Mouse (Mus musculus) intestine, embryonic 15.5 days (tissue): ENCODE results near the gene Kpnb1. TPM values are rescaled to one million over a fixed set of nuclear protein-coding genes. Genes with fewer than 3 reads are reported as not detected.
"Not testable (repeated sequence)": the region's sequence is repeated elsewhere in the genome, so short reads cannot be mapped to it uniquely, and the experiment has no call there.

ENCODE experiments used
- ATAC-seq: fragments of 200-750 bp; cut with Nextera tagmentation; 2 replicates; pipeline ENCODE4 v1.8.0; 2017; ENCODE audit warnings: moderate TSS enrichment, moderate library complexity
- H3K27ac ChIP-seq: fragments of 300-500 bp; sonication (generic); 2 replicates; pipeline ENCODE4 v1.5.1; 2015; ENCODE audit warnings: mild to moderate bottlenecking, inconsistent platforms
- H3K27me3 ChIP-seq: fragments of 300-500 bp; sonication (generic); replicated peaks from 2 replicates; pipeline ENCODE4 v1.6.1; 2015; ENCODE audit warnings: inconsistent platforms
- H3K36me3 ChIP-seq: fragments of 300-500 bp; sonication (generic); 2 replicates; pipeline ENCODE4 v1.6.1; 2015; ENCODE audit warnings: inconsistent platforms
- H3K4me1 ChIP-seq: fragments of 300-500 bp; sonication (generic); replicated peaks from 2 replicates; pipeline ENCODE4 v1.6.1; 2015; ENCODE audit warnings: inconsistent platforms
- H3K4me2 ChIP-seq: fragments of 300-500 bp; sonication (generic); replicated peaks from 2 replicates; pipeline ENCODE4 v1.6.1; 2015; ENCODE audit warnings: mild to moderate bottlenecking, inconsistent platforms
- H3K4me3 ChIP-seq: fragments of 300-500 bp; sonication (generic); replicated peaks from 2 replicates; pipeline ENCODE4 v1.5.1; 2015; ENCODE audit warnings: inconsistent platforms
- H3K9ac ChIP-seq: fragments of 300-500 bp; sonication (generic); 2 replicates; pipeline ENCODE4 v1.6.1; 2015; ENCODE audit warnings: inconsistent platforms
- H3K9me3 ChIP-seq: fragments of 300-500 bp; sonication (generic); 2 replicates; pipeline ENCODE4 v1.6.1; 2016; ENCODE audit warnings: inconsistent platforms
- WGBS: fragments of 180-500 bp; shearing (Covaris S2); methylation state at CpG from one replicate; pipeline ENCODE4 v1.1.7; 2015; 5-methylcytosine and 5-hydroxymethylcytosine counted together
- polyA plus RNA-seq: library from polyadenylated mRNA; unstranded; fragments of >200 nt; fragmentation: Nextera tagmentation; extraction: Ambion mirVana; gene quantifications from 2 replicates; pipeline ENCODE4 v1.2.1, GENCODE M21; 2015

Kpnb1 gene
- polyA plus RNA-seq, 1 experiment from 2014 or later: 49.2 TPM

GRCm38 (mm10) chr11:97198601-97199000 is 10.9 kb upstream of the Kpnb1 start:
- Histone ChIP-seq H3K4me1 (no peaks in the 10 kb centered on the region), H3K4me3 (no peak overlapping the region), H3K27me3 (no peaks in the 10 kb centered on the region), H3K27ac (no peak overlapping the region), H3K36me3 (no peaks in the 10 kb centered on the region), H3K9ac (no peak overlapping the region), H3K4me2 (no peak overlapping the region), H3K9me3 (no peaks in the 10 kb centered on the region)
- ATAC-seq: no peak
- 32% methylated on average over 5 of the region's 5 CpGs for WGBS

- Histone ChIP-seq H3K4me2 (no peak overlapping the region), H3K36me3 (no peaks in the 10 kb centered on the region), H3K4me3 (no peak overlapping the region), H3K27ac (no peak overlapping the region), H3K9me3 (no peaks in the 10 kb centered on the region), H3K27me3 (no peaks in the 10 kb centered on the region), H3K9ac (no peak overlapping the region), H3K4me1 (no peaks in the 10 kb centered on the region)
- ATAC-seq: no peak
- 81% methylated on average over 8 of the region's 8 CpGs for WGBS
These were observed 9.3 kb upstream of the Kpnb1 start for GRCm38 (mm10) chr11:97197021-97197420.

- Histone ChIP-seq H3K4me2 (no peak overlapping the region), H3K9me3 (no peaks in the 10 kb centered on the region), H3K9ac (no peak overlapping the region), H3K36me3 (no peaks in the 10 kb centered on the region), H3K27ac (no peak overlapping the region), H3K4me1 (no peaks in the 10 kb centered on the region), H3K27me3 (no peaks in the 10 kb centered on the region), H3K4me3 (no peak overlapping the region)
- ATAC-seq: no peak
- 77% methylated on average over 12 of the region's 12 CpGs for WGBS
These were observed 8.9 kb upstream of the Kpnb1 start for GRCm38 (mm10) chr11:97196541-97196940.

GRCm38 (mm10) chr11:97192621-97192951 is 4.9 kb upstream of the Kpnb1 start:
- no peak overlapping the region for H3K4me2 ChIP-seq
- H3K36me3 ChIP-seq: no peaks in the 10 kb centered on the region
- no peaks in the 10 kb centered on the region for H3K27me3 ChIP-seq
- no peak overlapping the region for H3K4me3 ChIP-seq
- no peak overlapping the region for H3K9ac ChIP-seq
- H3K27ac ChIP-seq: no peak overlapping the region
- ATAC-seq: no peak
- H3K9me3 ChIP-seq: no peaks in the 10 kb centered on the region
- H3K4me1 ChIP-seq: no peaks in the 10 kb centered on the region

GRCm38 (mm10) chr11:97191915-97192620 is 4.4 kb upstream of the Kpnb1 start:
- ATAC-seq: no peak
- 67% methylated on average over 6 of the region's 6 CpGs for WGBS

GRCm38 (mm10) chr11:97190992-97191391 is 3.3 kb upstream of the Kpnb1 start:
- no peak overlapping the region for H3K27ac ChIP-seq
- H3K27me3 ChIP-seq: no peaks in the 10 kb centered on the region
- no peak overlapping the region for H3K9ac ChIP-seq
- WGBS: 90% methylated on average over 6 of the region's 6 CpGs
- ATAC-seq: no peak
- no peaks in the 10 kb centered on the region for H3K36me3 ChIP-seq
- no peak overlapping the region for H3K4me3 ChIP-seq
- no peaks in the 10 kb centered on the region for H3K4me1 ChIP-seq
- no peak overlapping the region for H3K4me2 ChIP-seq
- H3K9me3 ChIP-seq: no peaks in the 10 kb centered on the region

More at GRCm38 (mm10) chr11:97191915-97192620, 4.4 kb upstream of the Kpnb1 start:
- Histone ChIP-seq H3K27me3 (no peaks in the 10 kb centered on the region), H3K36me3 (no peaks in the 10 kb centered on the region), H3K4me2 (no peak overlapping the region), H3K9ac (no peak overlapping the region), H3K27ac (no peak overlapping the region), H3K4me1 (no peaks in the 10 kb centered on the region), H3K9me3 (no peaks in the 10 kb centered on the region), H3K4me3 (no peak overlapping the region)

GRCm38 (mm10) chr11:97189645-97190044 is 2.0 kb upstream of the Kpnb1 start:
- H3K4me3 ChIP-seq, H3K36me3 ChIP-seq, H3K9me3 ChIP-seq, H3K27ac ChIP-seq, H3K4me1 ChIP-seq, H3K9ac ChIP-seq, H3K4me2 ChIP-seq, ATAC-seq, H3K27me3 ChIP-seq: not testable (repeated sequence)
- 94% methylated on average over 6 of the region's 6 CpGs for WGBS

- peaks cover under 1% of the 10 kb centered on the region for H3K4me1 ChIP-seq
- no peak overlapping the region for H3K9ac ChIP-seq
- WGBS: 31% methylated on average over 3 of the region's 3 CpGs
- H3K36me3 ChIP-seq: peaks cover 8% of the 10 kb centered on the region
- peak overlapping the region; percentile 76 for H3K4me2 ChIP-seq
- H3K4me3 ChIP-seq: peak overlapping the region; percentile 90
- no peak for ATAC-seq
- peak overlapping the region; percentile 95; the same call in 1 of the 2 replicates for H3K27ac ChIP-seq
- H3K27me3 ChIP-seq: no peaks in the 10 kb centered on the region
- no peaks in the 10 kb centered on the region for H3K9me3 ChIP-seq
These were observed 1.6 kb upstream of the Kpnb1 start for GRCm38 (mm10) chr11:97189231-97189630.

- no peaks in the 10 kb centered on the region for H3K9me3 ChIP-seq
- H3K36me3 ChIP-seq: peaks cover 10% of the 10 kb centered on the region
- H3K4me3 ChIP-seq: peak overlapping the region; percentile 90
- 0% methylated on average over 15 of the region's 15 CpGs for WGBS
- peak overlapping the region; percentile 76 for H3K4me2 ChIP-seq
- peak overlapping the region; percentile 95 for H3K27ac ChIP-seq
- no peaks in the 10 kb centered on the region for H3K27me3 ChIP-seq
- peaks cover 3% of the 10 kb centered on the region for H3K4me1 ChIP-seq
- peak overlapping the region; percentile 69 for H3K9ac ChIP-seq
- no peak for ATAC-seq
These were observed 918 bp upstream of the Kpnb1 start for GRCm38 (mm10) chr11:97188643-97188955.

GRCm38 (mm10) chr11:97186947-97187763 is 526 bp downstream of the Kpnb1 start:
- WGBS: under 1% methylated on average over 69 of the region's 74 CpGs
- Histone ChIP-seq H3K36me3 (peaks cover 14% of the 10 kb centered on the region), H3K27me3 (no peaks in the 10 kb centered on the region), H3K4me2 (peak overlapping the region; percentile 76), H3K9ac (peak overlapping the region; percentile 92), H3K27ac (peak overlapping the region; percentile 98), H3K9me3 (no peaks in the 10 kb centered on the region), H3K4me3 (peak overlapping the region; percentile 90), H3K4me1 (peaks cover 3% of the 10 kb centered on the region)
- peak; percentile 82 for ATAC-seq

- Histone ChIP-seq H3K9ac (peak overlapping the region; percentile 64; the same call in 1 of the 2 replicates), H3K27ac (no peak overlapping the region), H3K4me3 (peak overlapping the region; percentile 90), H3K9me3 (no peaks in the 10 kb centered on the region), H3K4me1 (peaks cover 3% of the 10 kb centered on the region), H3K4me2 (peak overlapping the region; percentile 76), H3K27me3 (no peaks in the 10 kb centered on the region), H3K36me3 (peaks cover 25% of the 10 kb centered on the region)
- WGBS: 54% methylated on average over 5 of the region's 5 CpGs
- no peak for ATAC-seq
These were observed 1.7 kb downstream of the Kpnb1 start for GRCm38 (mm10) chr11:97185704-97186614.

GRCm38 (mm10) chr11:97184875-97185274 is 2.8 kb downstream of the Kpnb1 start:
- Histone ChIP-seq H3K4me2 (no peak overlapping the region), H3K9me3 (no peaks in the 10 kb centered on the region), H3K27me3 (no peaks in the 10 kb centered on the region), H3K27ac (no peak overlapping the region), H3K4me3 (no peak overlapping the region), H3K4me1 (peaks cover 3% of the 10 kb centered on the region), H3K36me3 (peaks cover 36% of the 10 kb centered on the region), H3K9ac (no peak overlapping the region)
- WGBS: 71% methylated on average over 5 of the region's 5 CpGs
- ATAC-seq: no peak
